Mouse (Mus musculus): ENCODE measurements at regions not wholly inside any gene's neighbourhood (a gene's known extent, or its start where the extent isn't known, plus 50 kb on each side); places are given as distances from the start of the nearest gene placed in this dataset.
A peak's percentile ranks its signal among the peaks of the same experiment; 100 is the strongest.

GRCm38 (mm10) chr7:36955376-36955775 is 257.5 kb downstream of the Tshz3 start:
- no peaks in the 10 kb centered on the region for H3K27me3 ChIP-seq (ENCODE audit: low read depth, poor library complexity, severe bottlenecking)
- H3K9me3 ChIP-seq (replicated peaks): peaks cover 9% of the 10 kb centered on the region; the same call in 1 of the 2 replicates
- no peak overlapping the region for H3K27ac ChIP-seq (replicated peaks)
- 84% methylated on average over 3 of the region's 3 CpGs for WGBS
- no peaks in the 10 kb centered on the region for H3K36me3 ChIP-seq
- no peaks in the 10 kb centered on the region for H3K4me1 ChIP-seq
- DNase-seq (ENCODE audit: low spot score): no peak
- H3K4me3 ChIP-seq: no peak overlapping the region

- H3K36me3 ChIP-seq: no peaks in the 10 kb centered on the region
- no peak for DNase-seq (ENCODE audit: low spot score)
Observed at GRCm38 (mm10) chr7:36958255-36958654, 260.3 kb downstream of the Tshz3 start.

GRCm38 (mm10) chr7:36971772-36972171 is 273.9 kb downstream of the Tshz3 start:
- Histone ChIP-seq H3K4me1 (peaks cover 29% of the 10 kb centered on the region), H3K36me3 (no peaks in the 10 kb centered on the region), H3K9me3 (replicated peaks) (no peaks in the 10 kb centered on the region), H3K4me3 (no peak overlapping the region), H3K27ac (replicated peaks) (no peak overlapping the region), H3K27me3 (ENCODE audit: low read depth, poor library complexity, severe bottlenecking) (no peaks in the 10 kb centered on the region)
- DNase-seq (ENCODE audit: low spot score): no peak
- 93% methylated on average over 7 of the region's 7 CpGs for WGBS

More at GRCm38 (mm10) chr7:36958255-36958654, 260.3 kb downstream of the Tshz3 start:
- Histone ChIP-seq H3K27ac (replicated peaks) (no peak overlapping the region), H3K4me1 (no peaks in the 10 kb centered on the region), H3K27me3 (ENCODE audit: low read depth, poor library complexity, severe bottlenecking) (no peaks in the 10 kb centered on the region), H3K4me3 (no peak overlapping the region), H3K9me3 (replicated peaks) (peaks cover 9% of the 10 kb centered on the region; the same call in 1 of the 2 replicates)
- 87% methylated on average over 8 of the region's 8 CpGs for WGBS

- Histone ChIP-seq H3K4me3 (no peak overlapping the region), H3K27ac (replicated peaks) (no peak overlapping the region), H3K27me3 (ENCODE audit: low read depth, poor library complexity, severe bottlenecking) (no peaks in the 10 kb centered on the region), H3K9me3 (replicated peaks) (no peaks in the 10 kb centered on the region), H3K4me1 (peaks cover 29% of the 10 kb centered on the region), H3K36me3 (no peaks in the 10 kb centered on the region)
- 49% methylated on average over 10 of the region's 10 CpGs for WGBS
- no peak for DNase-seq (ENCODE audit: low spot score)
Observed at GRCm38 (mm10) chr7:36973654-36974320, 275.9 kb downstream of the Tshz3 start.

- no peaks in the 10 kb centered on the region for H3K36me3 ChIP-seq
- H3K4me1 ChIP-seq: peaks cover 29% of the 10 kb centered on the region
- DNase-seq (ENCODE audit: low spot score): peak; percentile 38
- H3K9me3 ChIP-seq (replicated peaks): no peaks in the 10 kb centered on the region
- 54% methylated on average over 4 of the region's 4 CpGs for WGBS
- no peak overlapping the region for H3K4me3 ChIP-seq
- H3K27me3 ChIP-seq (ENCODE audit: low read depth, poor library complexity, severe bottlenecking): no peaks in the 10 kb centered on the region
- no peak overlapping the region for H3K27ac ChIP-seq (replicated peaks)
Observed at GRCm38 (mm10) chr7:36974573-36974972, 276.7 kb downstream of the Tshz3 start.

GRCm38 (mm10) chr7:36975475-36975874 is 277.6 kb downstream of the Tshz3 start:
- DNase-seq (ENCODE audit: low spot score): peak; percentile 16
- Histone ChIP-seq H3K27me3 (ENCODE audit: low read depth, poor library complexity, severe bottlenecking) (no peaks in the 10 kb centered on the region), H3K27ac (replicated peaks) (no peak overlapping the region), H3K9me3 (replicated peaks) (no peaks in the 10 kb centered on the region), H3K4me3 (no peak overlapping the region), H3K4me1 (peaks cover 25% of the 10 kb centered on the region), H3K36me3 (no peaks in the 10 kb centered on the region)
- WGBS: 30% methylated on average over 5 of the region's 5 CpGs

GRCm38 (mm10) chr7:36977819-36978218 is 279.9 kb downstream of the Tshz3 start:
- Histone ChIP-seq H3K9me3 (replicated peaks) (no peaks in the 10 kb centered on the region), H3K27me3 (ENCODE audit: low read depth, poor library complexity, severe bottlenecking) (no peaks in the 10 kb centered on the region), H3K4me1 (peaks cover 22% of the 10 kb centered on the region), H3K27ac (replicated peaks) (no peak overlapping the region), H3K4me3 (no peak overlapping the region), H3K36me3 (no peaks in the 10 kb centered on the region)
- no peak for DNase-seq (ENCODE audit: low spot score)
- 95% methylated on average over 12 of the region's 12 CpGs for WGBS

- Histone ChIP-seq H3K9me3 (replicated peaks) (0 out of 2 replicates have a peak, but pooled peaks cover 7% of the 10 kb centered on the region), H3K36me3 (no peaks in the 10 kb centered on the region), H3K27me3 (ENCODE audit: low read depth, poor library complexity, severe bottlenecking) (no peaks in the 10 kb centered on the region), H3K4me1 (no peaks in the 10 kb centered on the region), H3K4me3 (no peak overlapping the region), H3K27ac (replicated peaks) (no peak overlapping the region)
- no peak for DNase-seq (ENCODE audit: low spot score)
- WGBS: 90% methylated on average over 1 of the region's 1 CpGs
Observed at GRCm38 (mm10) chr7:36989380-36989779, 291.5 kb downstream of the Tshz3 start.

- Histone ChIP-seq H3K27me3 (ENCODE audit: low read depth, poor library complexity, severe bottlenecking) (no peaks in the 10 kb centered on the region), H3K9me3 (replicated peaks) (no peaks in the 10 kb centered on the region), H3K4me1 (peaks cover 8% of the 10 kb centered on the region; the same call in 1 of the 2 replicates), H3K27ac (replicated peaks) (no peak overlapping the region), H3K4me3 (no peak overlapping the region), H3K36me3 (no peaks in the 10 kb centered on the region)
- no peak for DNase-seq (ENCODE audit: low spot score)
- 93% methylated on average over 5 of the region's 5 CpGs for WGBS
Observed at GRCm38 (mm10) chr7:37004601-37005000, 306.7 kb downstream of the Tshz3 start.

GRCm38 (mm10) chr7:37005701-37006100 is 307.8 kb downstream of the Tshz3 start:
- no peaks in the 10 kb centered on the region for H3K27me3 ChIP-seq (ENCODE audit: low read depth, poor library complexity, severe bottlenecking)
- H3K4me3 ChIP-seq: no peak overlapping the region
- WGBS: 83% methylated on average over 2 of the region's 2 CpGs
- DNase-seq (ENCODE audit: low spot score): no peak
- no peaks in the 10 kb centered on the region for H3K36me3 ChIP-seq
- peaks cover 8% of the 10 kb centered on the region; the same call in 1 of the 2 replicates for H3K4me1 ChIP-seq
- no peak overlapping the region for H3K27ac ChIP-seq (replicated peaks)
- no peaks in the 10 kb centered on the region for H3K9me3 ChIP-seq (replicated peaks)

- Histone ChIP-seq H3K27me3 (ENCODE audit: low read depth, poor library complexity, severe bottlenecking) (no peaks in the 10 kb centered on the region), H3K36me3 (no peaks in the 10 kb centered on the region), H3K4me1 (peaks cover 8% of the 10 kb centered on the region; the same call in 1 of the 2 replicates), H3K27ac (replicated peaks) (no peak overlapping the region), H3K9me3 (replicated peaks) (no peaks in the 10 kb centered on the region), H3K4me3 (no peak overlapping the region)
- 73% methylated on average over 10 of the region's 10 CpGs for WGBS
- DNase-seq (ENCODE audit: low spot score): no peak
Observed at GRCm38 (mm10) chr7:37006921-37007320, 309.0 kb downstream of the Tshz3 start.

- peak; percentile 44 for DNase-seq (ENCODE audit: low spot score)
- peaks cover 8% of the 10 kb centered on the region; the same call in 1 of the 2 replicates for H3K4me1 ChIP-seq
- no peak overlapping the region for H3K4me3 ChIP-seq
- H3K9me3 ChIP-seq (replicated peaks): no peaks in the 10 kb centered on the region
- no peaks in the 10 kb centered on the region for H3K36me3 ChIP-seq
- H3K27ac ChIP-seq (replicated peaks): no peak overlapping the region
- no peaks in the 10 kb centered on the region for H3K27me3 ChIP-seq (ENCODE audit: low read depth, poor library complexity, severe bottlenecking)
- 74% methylated on average over 6 of the region's 6 CpGs for WGBS
Observed at GRCm38 (mm10) chr7:37011180-37011754, 313.3 kb downstream of the Tshz3 start.

GRCm38 (mm10) chr7:37020078-37020477 is 322.2 kb downstream of the Tshz3 start:
- no peaks in the 10 kb centered on the region for H3K27me3 ChIP-seq (ENCODE audit: low read depth, poor library complexity, severe bottlenecking)
- H3K9me3 ChIP-seq (replicated peaks): no peaks in the 10 kb centered on the region
- H3K4me1 ChIP-seq: no peaks in the 10 kb centered on the region
- no peak overlapping the region for H3K27ac ChIP-seq (replicated peaks)
- no peak for DNase-seq (ENCODE audit: low spot score)
- no peaks in the 10 kb centered on the region for H3K36me3 ChIP-seq
- H3K4me3 ChIP-seq: no peak overlapping the region
- WGBS: 73% methylated on average over 3 of the region's 3 CpGs
